Mouse (Mus musculus) forebrain, embryonic 11.5 days (tissue): ENCODE data around the gene Ccdc62. TPM values are rescaled to one million over a fixed set of nuclear protein-coding genes. Genes with fewer than 3 reads are reported as not detected.
A peak's percentile ranks its signal among the peaks of the same experiment; 100 is the strongest.

Experiments used
- ATAC-seq: fragments of 200-750 bp; cut with Nextera tagmentation; replicated peaks from 2 replicates; pipeline ENCODE4 v1.8.0; 2017; ENCODE audit warnings: moderate TSS enrichment; ENCODE audit not compliant: low FRiP score
- DNase-seq: peaks from one replicate; pipeline ENCODE4 v3.0.0-alpha.2; 2017; ENCODE audit warnings: low spot score
- H3K27ac ChIP-seq: fragments of 300-500 bp; sonication (generic); 2 replicates; pipeline ENCODE4 v1.5.1; 2014; ENCODE audit warnings: low read depth, low read length
- H3K27me3 ChIP-seq: fragments of 300-500 bp; sonication (generic); 2 replicates; pipeline ENCODE4 v1.6.1; 2014; ENCODE audit warnings: mild to moderate bottlenecking, low read length, mixed read lengths; ENCODE audit not compliant: control insufficient read depth, insufficient read depth
- H3K36me3 ChIP-seq: fragments of 300-500 bp; sonication (generic); 2 replicates; pipeline ENCODE4 v1.6.1; 2014; ENCODE audit warnings: mild to moderate bottlenecking, low read length, moderate library complexity, mixed read lengths; ENCODE audit not compliant: control insufficient read depth, insufficient read depth
- H3K4me1 ChIP-seq: fragments of 300-500 bp; sonication (generic); replicated peaks from 2 replicates; pipeline ENCODE4 v1.6.1; 2014; ENCODE audit warnings: low read length, mixed read lengths; ENCODE audit not compliant: control insufficient read depth, insufficient read depth
- H3K4me2 ChIP-seq: fragments of 300-500 bp; sonication (generic); 2 replicates; pipeline ENCODE4 v1.6.1; 2014; ENCODE audit warnings: low read depth, mild to moderate bottlenecking, low read length, moderate library complexity, mixed read lengths; ENCODE audit not compliant: severe bottlenecking
- H3K4me3 ChIP-seq: fragments of 300-500 bp; sonication (generic); 2 replicates; pipeline ENCODE4 v1.5.1; 2014; ENCODE audit warnings: low read depth, low read length
- H3K9ac ChIP-seq: fragments of 300-500 bp; sonication (generic); 2 replicates; pipeline ENCODE4 v1.6.1; 2014; ENCODE audit warnings: low read length
- H3K9me3 ChIP-seq: fragments of 300-500 bp; sonication (generic); 2 replicates; pipeline ENCODE4 v1.6.1; 2016; ENCODE audit warnings: low read length, mixed read lengths; ENCODE audit not compliant: control insufficient read depth
- WGBS: fragments of 180-500 bp; shearing (Covaris S2); extraction: QIAGEN DNeasy Blood & Tissue Kit; methylation state at CpG from one replicate; pipeline ENCODE4 v1.1.7; 2014; 5-methylcytosine and 5-hydroxymethylcytosine counted together
- polyA plus RNA-seq: library from polyadenylated mRNA; unstranded; fragments of >200 nt; fragmentation: Nextera tagmentation; extraction: Ambion mirVana; gene quantifications from 2 replicates; pipeline ENCODE4 v1.2.1, GENCODE M21; 2014

Ccdc62 gene
- polyA plus RNA-seq, 1 experiment from 2014 or later, result 3.9 TPM

DNA sequence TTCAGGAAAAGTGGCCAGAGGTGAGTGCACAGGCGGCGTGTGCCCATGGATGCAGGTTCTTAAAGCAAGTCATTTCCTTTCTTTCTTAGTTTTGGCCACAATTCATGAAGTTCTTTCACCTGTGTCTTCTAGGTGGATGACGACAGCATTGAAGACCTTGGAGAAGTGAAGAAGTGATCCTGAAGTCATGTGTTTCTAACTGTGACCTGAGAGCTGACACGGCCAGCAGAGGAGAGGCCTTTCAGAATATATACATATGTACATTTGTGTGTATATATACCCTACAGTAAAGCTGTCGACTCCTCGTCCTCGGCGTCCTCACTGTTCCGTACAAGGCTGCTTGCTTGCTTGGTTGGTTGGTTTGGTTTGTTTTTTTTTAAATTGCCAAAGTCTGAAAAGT lies 3.4 kb upstream of the Ccdc62 start, which contains the start of gene Gm43518:
TSS of gene Gm43518 (plus strand) at position 301 of the 400 bp plus-strand sequence.
- DNase-seq (no peak), ATAC-seq (no peak)
- no peaks in the 10 kb centered on the region for H3K27me3 ChIP-seq
- no peak within 1 kb of the TSS for H3K4me2 ChIP-seq
- WGBS, result 95% methylated on average over 9 of the region's 9 CpGs
- H3K4me3 ChIP-seq, result no peak within 1 kb of the TSS
- H3K36me3 ChIP-seq, result peaks cover 15% of the 10 kb centered on the region; the same call in 1 of the 2 replicates
- no peaks in the 10 kb centered on the region for H3K9me3 ChIP-seq
- no peaks in the 10 kb centered on the region for H3K4me1 ChIP-seq
- H3K9ac ChIP-seq, result no peak within 1 kb of the TSS
- no peak within 1 kb of the TSS for H3K27ac ChIP-seq

GRCm38 (mm10) chr5:123931131-123931530 lies 652 bp downstream of the Ccdc62 start:
- Histone ChIP-seq H3K4me3 (peak overlapping the region; percentile 56), H3K27ac (no peak overlapping the region), H3K4me2 (peak overlapping the region; percentile 70), H3K9me3 (no peaks in the 10 kb centered on the region), H3K9ac (peak overlapping the region; percentile 88), H3K27me3 (no peaks in the 10 kb centered on the region), H3K36me3 (peaks cover 5% of the 10 kb centered on the region; the same call in 1 of the 2 replicates), H3K4me1 (no peaks in the 10 kb centered on the region)
- ATAC-seq (no peak), DNase-seq (peak; percentile 55)
- 52% methylated on average over 13 of the region's 13 CpGs for WGBS

DNA sequence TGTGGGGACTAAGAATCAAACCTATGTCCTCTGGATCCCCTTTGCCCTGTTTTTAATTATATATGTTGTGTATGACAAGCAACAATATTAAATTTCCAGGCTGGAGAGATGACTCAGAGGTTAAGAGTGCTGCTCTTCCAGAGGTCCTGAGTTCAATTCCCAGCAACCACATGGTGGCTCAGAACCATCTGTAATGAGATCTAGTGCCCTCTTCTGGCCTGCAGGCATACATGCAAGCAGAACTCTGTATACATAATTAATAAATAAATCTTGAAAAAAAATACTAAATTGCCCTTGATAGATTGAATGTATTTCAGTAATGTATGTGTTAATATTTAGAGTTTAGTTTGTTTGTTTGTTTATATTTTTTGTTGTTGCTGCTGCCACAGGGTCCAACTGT lies 2.4 kb downstream of the Ccdc62 start:
- peaks cover 1% of the 10 kb centered on the region; the same call in 1 of the 2 replicates for H3K36me3 ChIP-seq
- H3K9me3 ChIP-seq, result no peaks in the 10 kb centered on the region
- no peak overlapping the region for H3K4me2 ChIP-seq
- no peak overlapping the region for H3K4me3 ChIP-seq
- no peak overlapping the region for H3K27ac ChIP-seq
- ATAC-seq, result no peak
- H3K4me1 ChIP-seq, result no peaks in the 10 kb centered on the region
- H3K9ac ChIP-seq, result no peak overlapping the region
- DNase-seq, result no peak
- H3K27me3 ChIP-seq, result no peaks in the 10 kb centered on the region

- H3K4me2 ChIP-seq, result no peak overlapping the region
These were observed 3.1 kb downstream of the Ccdc62 start for GRCm38 (mm10) chr5:123933556-123933955.

GRCm38 (mm10) chr5:123933957-123934591 lies 3.6 kb downstream of the Ccdc62 start:
- Histone ChIP-seq H3K9me3 (no peaks in the 10 kb centered on the region), H3K9ac (no peak overlapping the region), H3K27ac (no peak overlapping the region), H3K4me1 (no peaks in the 10 kb centered on the region), H3K36me3 (no peaks in the 10 kb centered on the region; the same call in 1 of the 2 replicates), H3K4me3 (no peak overlapping the region), H3K27me3 (no peaks in the 10 kb centered on the region), H3K4me2 (0 out of 2 replicates have a peak overlapping the region, but pooled peaks have one; percentile 5)
- DNase-seq, result peak; percentile 56
- WGBS, result 36% methylated on average over 18 of the region's 18 CpGs
- ATAC-seq, result no peak

More at GRCm38 (mm10) chr5:123933556-123933955, 3.1 kb downstream of the Ccdc62 start:
- DNase-seq (peak; percentile 54), ATAC-seq (no peak)
- Histone ChIP-seq H3K4me3 (no peak overlapping the region), H3K9ac (no peak overlapping the region), H3K36me3 (no peaks in the 10 kb centered on the region; the same call in 1 of the 2 replicates), H3K4me1 (no peaks in the 10 kb centered on the region), H3K9me3 (no peaks in the 10 kb centered on the region), H3K27me3 (no peaks in the 10 kb centered on the region), H3K27ac (no peak overlapping the region)
- WGBS, result 95% methylated on average over 12 of the region's 12 CpGs

DNA sequence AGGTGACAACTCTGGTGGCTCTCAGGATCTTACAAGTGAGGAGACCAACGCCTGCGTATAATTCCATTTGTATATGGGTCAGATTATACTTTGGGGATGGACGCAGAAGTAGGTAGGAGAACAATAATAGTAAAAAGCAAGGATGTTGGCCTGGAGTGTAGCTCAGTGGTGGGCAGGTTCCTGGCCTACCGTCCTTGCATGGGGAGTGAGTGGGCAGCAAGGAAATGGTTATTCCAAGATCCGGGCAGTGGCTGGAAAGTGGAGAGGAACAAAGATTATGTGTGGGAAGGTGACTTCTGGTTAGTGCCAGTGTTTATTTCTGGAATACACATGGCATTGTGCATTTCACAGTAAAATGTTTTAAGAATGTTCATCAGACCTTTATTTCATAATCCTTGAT lies 5.5 kb downstream of the Ccdc62 start:
- ATAC-seq (no peak), DNase-seq (no peak)
- Histone ChIP-seq H3K9ac (no peak overlapping the region), H3K27me3 (no peaks in the 10 kb centered on the region), H3K4me1 (no peaks in the 10 kb centered on the region), H3K4me3 (no peak overlapping the region), H3K9me3 (no peaks in the 10 kb centered on the region), H3K36me3 (no peaks in the 10 kb centered on the region), H3K27ac (no peak overlapping the region), H3K4me2 (no peak overlapping the region)
- 89% methylated on average over 5 of the region's 5 CpGs for WGBS

GRCm38 (mm10) chr5:123938479-123938878 lies 8.0 kb downstream of the Ccdc62 start:
- H3K4me3 ChIP-seq, result no peak overlapping the region
- no peak for ATAC-seq
- no peaks in the 10 kb centered on the region for H3K36me3 ChIP-seq
- no peaks in the 10 kb centered on the region for H3K4me1 ChIP-seq
- no peak overlapping the region for H3K9ac ChIP-seq
- no peaks in the 10 kb centered on the region for H3K27me3 ChIP-seq
- H3K4me2 ChIP-seq, result no peak overlapping the region
- H3K27ac ChIP-seq, result no peak overlapping the region
- WGBS, result 89% methylated on average over 5 of the region's 5 CpGs
- no peaks in the 10 kb centered on the region for H3K9me3 ChIP-seq
- no peak for DNase-seq

DNA sequence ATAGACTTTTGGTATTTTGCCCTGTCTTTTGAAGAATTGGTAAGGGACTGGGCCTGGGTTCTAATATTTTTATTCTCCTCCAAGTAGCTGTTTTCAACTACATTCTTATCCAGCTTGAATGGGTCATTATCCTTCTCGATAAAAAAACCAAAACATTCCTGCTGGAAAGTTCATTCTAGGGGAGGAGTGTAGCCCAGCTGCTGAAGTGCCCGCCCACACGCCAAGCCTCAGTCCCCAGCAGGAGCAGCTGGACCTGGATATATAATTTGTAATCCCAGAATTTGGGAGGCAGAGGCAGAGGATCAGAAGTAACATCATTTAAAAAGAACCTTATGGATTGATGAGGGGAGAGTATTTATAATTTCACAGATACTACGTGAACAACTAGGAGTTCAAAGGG lies 16.1 kb downstream of the Ccdc62 start:
- DNase-seq, result no peak
- 67% methylated on average over 4 of the region's 4 CpGs for WGBS
- H3K4me2 ChIP-seq, result no peak overlapping the region
- no peaks in the 10 kb centered on the region for H3K27me3 ChIP-seq
- H3K4me3 ChIP-seq, result no peak overlapping the region
- no peak overlapping the region for H3K27ac ChIP-seq
- H3K9me3 ChIP-seq, result no peaks in the 10 kb centered on the region
- no peak overlapping the region for H3K9ac ChIP-seq
- H3K36me3 ChIP-seq, result no peaks in the 10 kb centered on the region
- no peaks in the 10 kb centered on the region for H3K4me1 ChIP-seq
- no peak for ATAC-seq
